Mouse (Mus musculus): ENCODE data around the gene Ahcy.
"Not testable (repeated sequence)": the region's sequence is repeated elsewhere in the genome, so short reads cannot be mapped to it uniquely, and the experiment has no call there.

The Ahcy gene

DNA sequence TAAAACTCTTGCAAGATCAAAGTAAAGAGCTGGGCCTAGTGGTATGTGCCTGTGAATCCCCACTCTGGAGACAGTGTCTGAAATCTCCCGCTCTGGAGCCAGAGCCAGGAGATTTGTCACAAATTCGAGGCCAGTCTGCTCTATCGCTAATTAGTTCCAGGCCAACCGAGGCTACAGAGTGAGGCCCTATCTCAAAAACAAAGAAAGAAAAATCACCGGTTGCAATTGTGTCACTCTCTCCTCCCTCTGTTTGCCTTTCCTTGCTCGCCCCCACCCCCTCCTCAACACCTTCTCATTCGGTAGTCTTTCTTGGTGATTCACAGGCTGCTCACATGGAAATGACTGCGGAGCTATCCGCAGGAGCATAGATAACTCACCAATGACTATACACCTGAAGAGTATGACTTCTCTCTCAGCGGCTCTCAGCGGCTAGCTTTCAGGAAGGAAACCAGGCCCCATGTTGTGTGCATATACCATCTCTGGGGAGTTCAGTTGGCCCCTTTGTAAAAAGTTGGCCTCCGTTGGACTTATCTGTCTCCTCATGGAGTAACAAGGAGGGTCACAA, 551 bp upstream of the Ahcy start:
- DNase-seq (ENCODE audit: low spot score in 2 of 2): peak in 1 of 2 experiments; percentile 13

DNA sequence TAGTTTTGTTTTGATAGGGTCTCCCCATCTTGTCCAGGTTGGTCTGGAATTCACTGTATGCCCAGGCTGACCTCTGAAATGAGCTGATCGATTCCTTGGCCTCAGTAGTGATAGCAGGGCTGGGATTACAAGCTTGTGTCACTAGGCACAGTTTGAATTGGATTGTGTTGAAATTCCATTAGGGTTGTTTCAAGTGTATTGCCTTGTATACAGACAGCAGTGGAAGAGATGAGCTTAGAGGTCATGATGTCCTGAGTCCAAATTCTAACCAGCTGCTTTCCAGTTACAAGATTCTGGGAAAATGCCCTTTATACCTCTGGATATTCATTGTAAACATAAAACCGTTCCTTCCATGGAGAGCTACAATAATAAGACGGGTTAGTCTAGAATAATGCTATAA, 950 bp downstream of the Ahcy start:
- DNase-seq (ENCODE audit: low spot score in 2 of 2): no peak

DNA sequence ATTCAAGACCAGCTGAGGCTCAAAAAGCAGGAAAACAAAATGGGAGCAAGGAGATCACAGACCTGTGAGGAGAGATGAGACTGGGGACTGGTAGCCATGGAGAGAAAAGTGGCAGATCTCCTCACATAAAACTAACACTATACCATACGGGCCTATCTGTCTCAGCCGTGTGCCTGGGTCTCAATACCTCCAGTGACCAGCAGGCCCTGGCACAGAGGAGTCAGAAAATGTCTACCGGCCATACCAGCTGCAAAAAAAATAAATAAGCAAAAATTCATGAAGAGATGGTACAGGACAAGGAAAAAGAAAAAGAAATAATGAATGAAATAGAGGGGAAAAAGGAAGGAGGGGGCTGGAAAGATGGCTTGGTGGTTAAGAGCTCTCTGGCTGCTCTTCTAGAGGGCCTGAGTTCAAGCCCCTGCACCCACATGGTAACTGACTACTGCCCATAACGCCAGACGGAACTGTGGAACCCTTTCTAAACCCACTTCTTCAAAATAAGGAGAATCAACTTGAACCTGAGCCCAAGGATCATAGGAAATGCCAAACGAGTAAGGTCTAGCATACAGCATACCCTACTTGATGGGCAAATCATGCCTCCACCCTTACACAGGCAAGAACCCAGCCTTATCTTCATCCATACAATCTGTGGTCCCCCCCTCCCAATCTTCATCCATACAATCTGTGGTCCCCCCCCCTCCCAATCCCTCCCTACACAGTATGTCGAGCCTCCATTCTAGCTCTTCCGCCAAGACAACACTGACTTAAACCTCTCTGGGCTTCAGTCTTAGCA, 1.7 kb downstream of the Ahcy start:
- no peak for DNase-seq (ENCODE audit: low spot score in 2 of 2)

DNA sequence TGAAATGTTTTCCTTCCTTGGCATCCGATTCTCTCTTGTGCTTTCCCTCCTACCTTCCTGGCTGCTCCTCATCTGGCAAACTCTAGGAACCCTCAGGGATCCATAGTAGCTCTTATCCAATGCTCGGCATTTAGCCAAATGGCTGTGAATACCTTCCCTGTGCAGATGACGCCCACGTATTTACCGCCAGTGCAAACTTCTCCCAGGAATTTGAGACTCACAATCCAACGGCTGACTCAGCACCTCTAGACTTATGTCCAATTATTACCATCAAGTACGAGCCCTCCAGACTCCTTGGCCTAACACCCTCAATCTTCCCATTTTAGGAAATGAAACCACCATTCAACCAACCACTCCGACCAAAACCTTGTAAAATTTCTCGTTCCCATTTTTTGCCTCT, 3.3 kb downstream of the Ahcy start:
- DNase-seq (ENCODE audit: low spot score in 2 of 2): no peak

DNA sequence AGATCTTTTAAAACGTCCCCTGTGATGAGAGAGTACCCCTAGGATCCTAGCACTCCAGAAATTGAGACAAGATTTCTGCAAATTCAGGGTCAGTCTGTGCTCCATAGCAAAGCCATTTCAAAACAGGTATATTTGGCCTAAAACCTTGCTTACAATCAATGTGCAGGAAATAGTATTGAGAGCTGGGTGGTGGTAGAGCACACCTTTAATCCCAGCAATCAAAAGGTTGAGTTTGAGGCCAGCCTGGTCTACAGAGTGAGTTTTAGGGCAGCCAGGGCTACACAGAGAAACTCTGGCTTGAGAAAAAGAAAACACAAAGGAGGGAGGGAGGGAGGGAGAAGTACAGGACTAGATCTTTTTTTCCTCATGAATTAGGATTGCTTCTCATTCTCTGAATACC, 16.9 kb downstream of the Ahcy start:
- DNase-seq (ENCODE audit: low spot score in 2 of 2): no peak

DNA sequence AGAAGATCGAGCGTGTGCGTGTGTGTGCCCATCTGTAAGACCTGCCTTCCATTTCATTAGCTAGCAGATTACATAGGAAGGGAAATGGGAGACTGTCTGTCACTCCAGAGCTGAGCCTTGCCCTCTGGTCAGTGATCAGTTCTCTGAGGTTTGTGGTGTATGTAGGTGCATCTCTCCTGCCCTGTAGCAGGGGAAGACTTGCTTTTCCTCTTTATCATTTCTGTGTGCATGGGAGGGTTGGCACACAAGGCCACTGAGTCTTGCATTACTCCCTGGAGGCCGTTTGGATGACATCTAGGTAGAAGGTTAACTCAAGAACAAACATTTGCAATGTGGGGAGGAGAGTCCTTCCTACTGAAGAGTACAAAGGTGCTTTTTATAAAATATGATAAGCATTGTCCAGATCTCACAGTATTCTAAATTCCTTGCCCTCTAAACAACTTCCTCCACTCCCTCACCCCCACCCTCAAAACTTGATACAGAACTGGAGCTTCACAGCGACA, 18.2 kb downstream of the Ahcy start:
- no peak for DNase-seq (ENCODE audit: low spot score in 2 of 2)

DNA sequence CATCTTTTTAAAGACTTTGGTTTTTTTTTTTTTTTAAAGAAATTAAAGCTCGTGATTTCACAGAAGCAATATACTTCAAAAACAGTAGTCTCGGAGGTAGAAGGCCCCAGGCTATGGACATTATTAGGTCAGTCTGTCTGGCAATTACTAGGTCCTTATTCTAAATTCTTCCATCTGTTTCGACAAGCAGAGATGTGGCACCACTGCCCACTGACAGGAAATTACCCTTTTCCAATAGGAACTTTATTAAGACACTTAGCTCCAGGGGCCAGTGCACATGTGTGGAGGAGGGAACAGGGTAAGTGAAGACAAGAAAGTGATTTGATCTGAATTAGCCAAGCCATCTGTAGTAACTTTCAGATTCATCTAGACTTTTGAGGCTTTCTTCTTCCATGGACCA, 19.6 kb downstream of the Ahcy start:
- DNase-seq (ENCODE audit: low spot score in 2 of 2): no peak

DNA sequence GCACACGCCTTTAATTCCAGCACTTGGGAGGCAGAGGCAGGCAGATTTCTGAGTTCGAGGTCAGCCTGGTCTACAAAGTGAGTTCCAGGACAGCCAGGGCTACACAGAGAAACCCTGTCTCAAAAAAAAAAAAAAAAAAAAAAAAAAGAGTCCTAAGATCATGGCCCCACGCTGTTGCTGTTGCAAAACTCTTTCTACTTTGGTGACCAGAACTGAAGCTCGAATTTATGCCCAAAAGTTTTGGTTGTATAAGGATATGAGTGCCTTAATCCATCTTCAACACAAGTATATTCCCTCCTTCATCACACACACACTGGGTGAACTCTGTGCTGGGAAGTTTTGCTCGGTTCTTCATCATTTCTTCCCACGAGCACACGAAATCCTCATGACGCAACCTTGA, 20.8 kb downstream of the Ahcy start:
- DNase-seq (ENCODE audit: low spot score in 2 of 2): not testable (repeated sequence)

DNA sequence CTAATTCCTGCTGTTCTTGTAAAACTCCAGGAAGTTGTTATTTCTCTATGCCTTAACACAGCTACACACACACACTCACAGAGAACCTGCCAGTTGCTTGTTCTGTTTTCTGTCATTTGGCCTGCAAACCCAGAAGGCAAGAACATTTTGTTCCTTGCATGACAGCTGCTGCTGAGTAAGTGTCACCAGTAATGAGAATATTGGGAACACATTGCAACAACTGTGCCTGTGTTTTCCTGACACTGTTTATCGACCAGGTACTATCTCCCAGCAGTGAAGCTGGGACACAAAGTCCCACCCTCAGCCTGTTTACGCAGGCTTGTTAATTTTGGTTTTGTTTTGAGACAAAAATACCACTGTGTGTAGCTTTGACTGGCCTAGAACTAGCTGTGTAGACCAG, 21.6 kb downstream of the Ahcy start:
- no peak for DNase-seq (ENCODE audit: low spot score in 2 of 2)

DNA sequence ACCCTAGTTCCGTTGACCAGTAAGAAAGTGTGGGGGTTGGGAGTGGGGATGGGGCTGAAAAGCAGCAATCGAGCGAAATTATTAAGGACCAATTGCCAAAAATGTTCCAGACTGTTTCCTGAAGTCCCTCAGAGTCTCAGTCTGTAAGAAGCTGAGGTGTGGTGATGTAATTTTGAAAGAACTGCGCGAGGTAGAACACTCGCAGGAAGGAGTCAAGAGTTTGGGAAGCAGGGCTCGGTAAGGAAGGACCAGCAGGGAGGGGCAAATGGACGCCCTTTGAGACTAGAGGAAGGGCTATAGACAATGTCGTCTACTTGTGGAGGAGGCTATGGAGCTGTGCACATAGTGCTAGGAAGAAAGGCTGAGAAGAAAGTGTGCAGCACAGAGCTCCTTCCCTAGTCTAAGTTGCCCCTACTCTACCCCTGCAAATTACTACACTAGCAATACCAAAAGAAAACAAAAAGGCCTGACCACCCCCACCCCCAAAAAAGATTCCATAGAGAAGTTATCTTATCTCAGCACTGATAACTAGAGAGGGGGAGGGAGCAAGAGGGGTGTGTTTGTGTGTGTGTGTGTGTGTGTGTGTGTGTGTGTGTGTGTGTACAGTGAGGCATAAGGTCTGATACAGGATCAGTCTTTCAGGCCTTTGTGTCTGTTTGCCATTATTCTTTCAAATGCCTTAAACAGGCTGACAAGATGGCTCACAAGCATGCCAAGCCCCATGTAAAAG, 22.5 kb downstream of the Ahcy start:
- DNase-seq (ENCODE audit: low spot score in 2 of 2): no peak

DNA sequence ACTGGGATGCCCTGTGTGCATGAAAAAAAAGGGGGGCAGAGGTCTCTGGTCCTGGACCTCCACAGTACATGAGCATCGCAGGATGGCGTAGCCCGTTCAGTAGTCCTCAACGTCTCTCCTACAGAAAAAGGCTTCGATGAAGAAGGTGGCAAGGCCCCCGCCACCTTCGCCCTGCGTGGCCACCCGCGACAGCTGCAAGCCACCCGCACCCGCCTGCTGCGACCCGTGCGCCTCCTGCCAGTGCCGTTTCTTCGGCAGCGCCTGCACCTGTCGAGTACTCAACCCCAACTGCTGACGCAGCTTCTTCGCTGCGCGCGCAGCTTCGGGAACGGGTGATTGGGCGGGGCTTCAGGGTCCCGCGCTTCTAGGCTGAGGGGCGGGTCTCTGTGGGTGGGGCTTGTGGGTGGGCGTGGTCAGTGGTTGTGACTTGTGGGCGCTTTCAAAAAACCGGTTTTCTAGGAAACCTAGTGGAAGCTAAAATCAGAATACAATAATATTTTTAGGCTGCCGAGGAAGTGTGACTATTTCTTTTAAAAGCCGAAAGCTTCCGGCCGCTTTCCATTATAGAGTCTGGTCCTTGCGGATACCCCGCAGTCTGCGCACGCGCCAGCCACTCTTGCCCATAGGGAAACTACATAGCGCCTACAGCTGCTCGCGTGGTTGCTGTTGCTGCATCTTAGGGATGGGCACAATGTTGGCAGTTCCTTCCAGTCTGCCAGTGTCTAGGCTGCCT, 23.6 kb downstream of the Ahcy start:
- DNase-seq (ENCODE audit: low spot score in 2 of 2): peak; percentile 98 to 99

DNA sequence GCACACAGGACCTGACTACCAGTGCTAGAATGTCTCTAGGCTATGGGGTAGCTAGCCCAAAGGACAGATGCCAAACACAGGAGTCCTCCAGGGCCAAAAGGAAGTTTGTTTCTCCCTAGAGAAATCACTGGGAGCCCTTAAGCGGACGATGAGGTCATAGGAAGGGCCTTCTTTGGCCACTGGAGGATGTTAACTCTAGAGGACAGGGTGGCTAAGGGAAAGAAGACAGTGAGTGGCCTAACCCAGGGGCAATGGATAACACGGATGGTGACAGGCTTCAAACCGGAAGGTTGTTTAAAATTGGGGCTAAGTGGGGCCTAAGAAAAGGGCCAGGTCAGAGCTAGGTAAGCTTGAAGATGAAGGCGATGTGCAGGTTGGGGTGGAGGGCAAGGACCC, 24.2 kb downstream of the Ahcy start:
- DNase-seq (ENCODE audit: low spot score in 2 of 2): no peak

DNA sequence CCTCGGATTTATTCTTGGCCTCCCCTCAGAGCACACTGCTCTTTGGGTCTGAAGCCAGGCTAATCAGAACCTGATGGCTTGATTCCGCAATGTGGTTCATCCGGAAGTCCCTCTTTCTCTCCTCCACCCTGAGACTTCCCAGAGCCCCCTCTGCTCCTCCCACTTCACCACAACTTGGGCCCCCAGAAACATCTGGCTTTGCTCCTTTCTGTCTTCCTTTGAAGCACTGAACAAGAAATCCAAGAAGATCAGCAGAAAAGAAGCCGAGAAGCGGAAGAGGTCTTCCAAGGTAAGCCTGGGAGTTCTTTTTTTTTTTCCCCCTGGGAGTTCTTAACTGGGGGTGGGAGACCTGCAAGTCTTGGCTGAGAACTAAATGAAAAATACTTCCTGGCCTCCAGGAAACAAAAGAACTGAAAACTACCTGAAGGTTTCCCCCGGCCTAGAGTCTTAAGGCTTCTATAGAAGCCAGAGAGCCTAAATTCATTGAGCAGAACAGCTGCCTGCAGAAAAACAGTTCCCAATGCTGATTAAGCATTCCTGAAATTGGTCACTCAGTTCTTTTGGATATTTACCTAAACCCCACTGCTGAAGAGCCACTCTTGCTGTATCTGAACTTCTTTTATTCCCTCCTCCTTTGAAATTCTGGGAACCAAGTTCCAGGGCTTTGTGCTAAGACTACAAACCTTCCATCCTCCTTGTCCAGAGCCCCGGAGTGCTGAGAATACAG, 26.7 kb downstream of the Ahcy start:
- DNase-seq (ENCODE audit: low spot score in 2 of 2): peak; percentile 28 to 30

DNA sequence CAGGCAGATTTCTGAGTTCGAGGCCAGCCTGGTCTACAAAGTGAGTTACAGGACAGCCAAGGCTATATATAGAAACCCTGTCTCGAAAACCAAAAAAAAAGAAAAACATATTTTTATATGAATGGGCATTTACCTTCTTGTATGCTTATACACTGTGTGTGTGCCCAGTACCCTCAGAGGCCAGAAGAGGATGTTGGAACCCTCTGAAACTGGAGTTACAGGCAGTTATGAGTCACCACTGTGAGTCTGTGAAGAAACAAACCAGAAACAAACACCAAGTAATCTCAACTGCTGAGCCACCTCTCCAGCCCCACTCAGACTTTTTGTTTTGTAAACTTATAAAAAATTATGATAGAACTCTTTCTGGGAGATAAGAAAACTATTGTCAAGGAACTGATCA, 27.5 kb downstream of the Ahcy start:
- DNase-seq (ENCODE audit: low spot score in 2 of 2): no peak

DNA sequence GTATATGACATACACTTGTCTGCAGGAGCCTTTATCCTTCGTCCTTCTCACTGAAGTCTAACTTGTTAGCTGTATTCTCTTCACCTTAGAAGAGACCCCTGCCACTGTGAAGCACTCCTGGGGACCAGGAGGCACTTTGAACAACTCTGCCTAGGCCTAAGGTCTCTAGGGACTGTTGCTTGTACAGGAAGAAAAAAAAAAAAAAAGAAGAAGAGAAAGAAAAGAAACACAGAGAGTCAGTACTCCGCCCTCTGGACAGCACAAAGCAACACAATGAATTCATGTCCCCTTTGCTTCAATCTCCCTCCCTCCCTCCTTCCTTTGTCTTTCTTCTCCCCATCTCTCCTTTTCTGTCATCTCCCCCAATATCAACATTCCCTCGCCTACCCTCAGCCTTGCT, 29.2 kb downstream of the Ahcy start:
- DNase-seq (ENCODE audit: low spot score in 2 of 2): no peak

DNA sequence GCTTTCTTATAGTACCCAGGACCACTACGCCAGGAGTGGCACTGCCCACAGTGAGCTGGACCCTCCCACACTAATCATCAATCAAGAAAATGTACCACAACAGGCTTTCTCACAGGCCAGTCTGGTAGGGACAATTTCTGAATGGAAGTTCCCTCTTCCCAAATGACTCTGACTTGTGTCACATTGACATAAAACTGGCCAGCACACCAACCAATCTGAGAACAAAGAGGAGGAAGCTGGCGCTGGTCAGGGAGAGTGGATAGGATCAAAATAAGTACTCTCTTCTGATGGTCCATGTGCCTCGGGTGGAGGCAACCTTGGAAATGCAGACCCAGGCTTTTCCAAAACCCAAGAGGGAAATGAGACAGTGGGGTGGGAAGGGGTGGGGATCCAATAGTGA, 29.8 kb downstream of the Ahcy start:
- DNase-seq (ENCODE audit: low spot score in 2 of 2): no peak

DNA sequence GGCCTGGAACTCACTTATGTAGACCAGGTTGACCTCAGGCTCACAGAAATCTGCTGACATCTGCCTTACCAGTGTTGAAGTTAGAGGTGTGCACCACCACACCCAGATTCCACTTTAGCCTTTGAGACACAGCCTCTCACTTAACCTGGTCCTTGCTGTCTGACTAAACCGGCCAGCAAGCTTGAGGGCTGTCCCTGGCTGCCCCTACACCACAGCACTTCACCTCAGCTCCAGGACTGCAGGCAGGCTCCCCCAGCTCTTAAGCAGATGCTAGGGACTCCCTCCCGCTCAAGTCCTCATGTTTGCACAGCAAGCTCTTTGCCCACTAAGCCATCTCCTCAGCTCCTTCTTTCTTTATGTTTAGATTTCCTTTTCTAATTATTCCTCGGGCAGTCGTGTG, 34.3 kb downstream of the Ahcy start:
- DNase-seq (ENCODE audit: low spot score in 2 of 2): no peak

DNA sequence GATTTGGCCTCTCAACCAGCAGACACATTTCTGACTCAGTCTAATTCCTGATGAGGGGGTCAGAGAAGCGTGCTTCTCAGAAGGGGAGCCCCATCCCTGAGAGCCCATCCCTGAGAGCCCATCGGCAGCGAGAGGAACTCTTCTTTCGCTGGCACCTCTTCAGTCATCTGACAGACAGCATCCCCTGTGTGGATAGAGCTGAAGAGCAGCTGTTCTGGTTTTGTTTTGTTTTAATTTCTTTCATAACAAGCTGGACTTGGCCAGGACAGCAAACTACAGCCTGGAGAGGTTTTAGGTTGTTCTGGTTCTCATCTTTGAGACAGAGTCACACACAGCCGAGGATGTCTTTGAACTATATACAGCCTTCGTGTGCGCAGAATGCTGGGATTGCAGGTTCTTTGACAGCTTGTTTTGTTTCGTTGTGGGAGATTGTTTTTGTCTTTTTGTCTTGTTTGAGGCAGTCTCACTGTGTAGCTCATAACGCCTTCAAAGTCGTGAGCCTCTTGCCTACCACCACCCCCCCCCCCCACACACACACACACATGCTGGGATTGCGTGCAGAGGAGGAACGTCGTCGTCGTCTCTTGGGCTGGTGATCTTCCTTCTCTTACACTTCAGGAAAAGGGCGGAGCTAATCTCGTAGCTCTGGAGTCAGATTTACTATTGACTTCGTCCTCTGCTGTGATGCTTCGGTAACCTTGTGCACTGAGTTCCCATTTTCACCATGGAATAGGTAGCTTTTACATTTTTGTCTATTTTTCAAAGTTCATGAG, 41.2 kb downstream of the Ahcy start:
- DNase-seq (ENCODE audit: low spot score in 2 of 2): no peak

DNA sequence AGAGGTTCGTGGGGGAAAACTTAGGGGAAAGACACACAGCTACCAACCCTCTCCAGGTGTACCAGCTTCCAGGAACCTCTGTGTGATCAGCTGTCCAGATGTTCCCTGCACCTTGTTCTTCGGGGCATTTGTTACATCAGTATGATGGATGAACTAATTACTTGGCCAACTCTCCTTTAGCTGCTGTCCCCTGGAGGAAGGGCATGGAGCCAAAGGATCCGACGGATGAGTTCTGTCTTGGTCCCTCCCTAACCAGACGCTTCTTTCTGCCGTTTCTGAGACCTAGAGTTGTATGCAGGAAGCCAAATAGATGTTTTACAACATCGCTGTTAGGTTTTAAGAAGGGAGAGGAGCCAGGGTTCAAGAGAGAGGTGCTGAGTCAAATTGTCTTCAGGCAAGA, 43.5 kb downstream of the Ahcy start:
- no peak for DNase-seq (ENCODE audit: low spot score in 2 of 2)

DNA sequence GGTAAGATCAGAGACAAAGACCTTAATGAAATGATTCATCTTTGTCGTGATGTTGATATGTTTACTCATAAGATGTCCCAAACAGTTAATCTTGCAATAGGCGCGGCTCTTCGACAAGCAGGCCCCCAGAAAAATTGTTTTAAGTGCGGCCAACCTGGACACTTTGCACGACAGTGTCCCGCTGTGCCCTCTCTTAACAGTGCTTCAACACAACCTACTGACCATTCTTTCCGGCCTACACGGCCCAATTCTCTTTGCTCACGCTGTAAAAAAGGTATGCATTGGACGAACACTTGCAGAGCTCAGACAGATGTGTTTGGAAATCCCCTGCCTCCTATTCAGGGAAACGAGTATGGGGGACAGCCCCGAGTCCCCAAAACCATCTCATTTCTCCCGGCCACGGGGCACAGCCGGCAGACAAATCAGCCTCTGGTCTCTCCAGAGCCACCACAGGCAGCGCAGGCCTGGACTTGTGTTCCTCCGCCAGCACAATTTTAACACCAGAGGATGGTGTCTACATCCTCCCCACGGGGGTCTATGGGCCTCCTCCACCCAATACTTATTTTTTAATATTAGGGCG, 54.0 kb downstream of the Ahcy start:
- DNase-seq (ENCODE audit: low spot score in 2 of 2): not testable (repeated sequence)
